14 mouse cellular contexts compared by ENCODE assay signal in genomic region chr10:78171057-78171456, GRCm38 (mm10).
"Had no signal": no experiment of that assay in that cellular context is flagged by ENCODE, and none has a peak within 500 bp of the region (broad histone marks: within the 10 kb centered on the region; RNA-seq: fewer than 3 reads in every experiment).

No protein-coding gene starts in this region.

- H3K4me3 ChIP-seq: limb, embryonic 12.5 days had no signal

- H3K27me3 ChIP-seq: limb, embryonic 12.5 days; megakaryocyte, embryonic 14.5 days had no signal

- DNase-seq: kidney, adult 9 months; kidney, postnatal 36 days; layer of hippocampus, adult 9-11 months; layer of hippocampus, postnatal 36 days; lung, embryonic 14.5 days; lung, postnatal 10 days; right cerebral cortex, adult 18-20 months; right cerebral cortex, postnatal 25 days; thymus, postnatal 4 days had no signal

- ATAC-seq: intestine, embryonic 16.5 days had no signal

- H3K9me3 ChIP-seq: limb, embryonic 12.5 days; megakaryocyte, embryonic 14.5 days had no signal

- H3K9ac ChIP-seq: limb, embryonic 12.5 days; liver, embryonic 14.5 days; lung, embryonic 14.5 days had no signal

- H3K27ac ChIP-seq: liver, embryonic 14.5 days; macrophage had no signal

- H3K4me2 ChIP-seq: limb, embryonic 12.5 days; lung, embryonic 14.5 days had no signal
